Mouse (Mus musculus) frontal cortex, postnatal 25 days (tissue): ENCODE measurements around the gene Nradd.

Experiments
- DNase-seq, 2 experiments: peaks; one replicate each; pipeline ENCODE4 v3.0.0; 2022; ENCODE audit warnings: low spot score in 2 of 2

The Nradd gene

GRCm38 (mm10) chr9:110624361-110625166 is at the start of gene Nradd:
Nradd (minus strand) TSS chr9:110624452.
- DNase-seq = peak; percentile 62 to 69

- no peak for DNase-seq
Observed at GRCm38 (mm10) chr9:110673107-110673752, 49.0 kb upstream of the Nradd start.

- DNase-seq = no peak
Observed at GRCm38 (mm10) chr9:110672462-110673106, 48.3 kb upstream of the Nradd start.

- DNase-seq = no peak
Observed at GRCm38 (mm10) chr9:110669785-110670184, 45.5 kb upstream of the Nradd start.

GRCm38 (mm10) chr9:110668601-110669293 is 44.5 kb upstream of the Nradd start:
- DNase-seq = no peak

- DNase-seq = no peak
Observed at GRCm38 (mm10) chr9:110667219-110667836, 43.1 kb upstream of the Nradd start.

GRCm38 (mm10) chr9:110666374-110666773 is 42.1 kb upstream of the Nradd start:
- DNase-seq = no peak

GRCm38 (mm10) chr9:110665912-110666311 is 41.7 kb upstream of the Nradd start:
- DNase-seq = no peak

GRCm38 (mm10) chr9:110662844-110663243 is 38.6 kb upstream of the Nradd start:
- no peak for DNase-seq

- no peak for DNase-seq
Observed at GRCm38 (mm10) chr9:110660856-110661612, 36.8 kb upstream of the Nradd start.

- no peak for DNase-seq
Observed at GRCm38 (mm10) chr9:110660208-110660607, 36.0 kb upstream of the Nradd start.

- DNase-seq = no peak
Observed at GRCm38 (mm10) chr9:110659521-110659920, 35.3 kb upstream of the Nradd start.

- DNase-seq = no peak
Observed at GRCm38 (mm10) chr9:110657474-110658078, 33.3 kb upstream of the Nradd start.

GRCm38 (mm10) chr9:110656249-110657221 is 32.3 kb upstream of the Nradd start, which contains the start of gene Ccdc12:
Ccdc12 (plus strand) TSS chr9:110656503.
- peak; percentile 94 to 95 for DNase-seq

- peak in 1 of 2 experiments; percentile 7 for DNase-seq
Observed at GRCm38 (mm10) chr9:110655651-110656007, 31.4 kb upstream of the Nradd start.

- DNase-seq = no peak
Observed at GRCm38 (mm10) chr9:110654726-110655650, 30.7 kb upstream of the Nradd start.

- DNase-seq = peak; percentile 49 to 59
Observed at GRCm38 (mm10) chr9:110653655-110654461, 29.6 kb upstream of the Nradd start, which contains the start of gene Nbeal2. Nbeal2 (minus strand) TSS chr9:110654161.
